Mouse (Mus musculus) kidney, postnatal 10 days (tissue): Measurements from ENCODE around the gene Smarcd1.

Source experiments
- DNase-seq: peaks from one replicate; pipeline ENCODE4 v3.0.0; 2021; ENCODE audit warnings: mixed read lengths

Smarcd1 gene

GRCm38 (mm10) chr15:99736675-99737074, 34.7 kb downstream of the Smarcd1 start:
- DNase-seq = no peak

- no peak for DNase-seq
These were observed 38.3 kb downstream of the Smarcd1 start for GRCm38 (mm10) chr15:99740229-99740628.

GRCm38 (mm10) chr15:99754204-99754603, 52.3 kb downstream of the Smarcd1 start:
- DNase-seq = no peak
